ENCODE assay signal across 8 mouse cellular contexts in the genomic region with DNA sequence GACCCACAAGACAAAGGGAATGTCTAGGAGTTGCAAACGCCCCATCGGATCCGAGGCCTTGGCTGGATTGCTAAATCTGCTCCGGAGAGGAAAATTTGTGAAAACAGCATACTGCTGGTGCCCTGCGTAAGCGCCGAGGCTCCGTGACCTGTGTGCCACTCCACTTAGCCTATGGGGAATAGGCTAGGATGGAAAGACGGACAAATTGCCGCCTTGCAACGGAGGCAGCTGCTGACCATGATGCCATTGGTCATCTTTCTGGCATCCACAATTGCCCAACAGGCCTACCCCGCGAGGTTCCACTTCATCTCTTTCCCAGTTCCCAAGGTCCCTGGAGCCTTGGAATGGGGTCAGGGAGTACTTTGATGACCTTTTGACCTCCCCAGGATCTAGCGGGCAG. TPM values are rescaled to one million over a fixed set of nuclear protein-coding genes. Genes with fewer than 3 reads are reported as not detected.
A peak's percentile ranks its signal among the peaks of the same experiment; 100 is the strongest.
DNase-seq lines count a peak whose midpoint lies in the region; ATAC-seq and TF ChIP-seq lines count a peak whose summit lies in the region.

No protein-coding gene starts in this region.

- H3K9ac ChIP-seq in CH12.LX (ENCODE audit: insufficient read depth, low read depth): peak overlapping the region; percentile 41
- H3K9ac ChIP-seq in forebrain, embryonic 14.5 days (ENCODE audit: low read length): peak overlapping the region; percentile 77
- peak overlapping the region; percentile 6; the same call in 1 of the 2 replicates for H3K9ac ChIP-seq in liver, embryonic 16.5 days (ENCODE audit: low read depth, low read length)

- dilution Hi-C loops in CH12.LX (cut with MboI; ENCODE audit: extremely low pct_ligation_motif_present, extremely low pct_unique_long_range_greater_than_20kb, low sequenced_read_pairs): no loop called here

- no peak overlapping the region for H3K27ac ChIP-seq in gastrocnemius, adult 2 months
- no peak overlapping the region for H3K27ac ChIP-seq in CH12.LX (ENCODE audit: insufficient read depth, low read depth)
- no peak overlapping the region for H3K27ac ChIP-seq in forebrain, embryonic 14.5 days (ENCODE audit: low read depth, low read length)
- no peak overlapping the region for H3K27ac ChIP-seq in liver, embryonic 16.5 days (ENCODE audit: low read length)

- H3K4me2 ChIP-seq in CH12.LX (ENCODE audit: insufficient read depth, low read depth, poor library complexity, severe bottlenecking): peak overlapping the region; percentile 76
- H3K4me2 ChIP-seq in forebrain, embryonic 14.5 days (ENCODE audit: low read length): peak overlapping the region; percentile 90
- H3K4me2 ChIP-seq in liver, embryonic 16.5 days (ENCODE audit: low read depth, low read length): peak overlapping the region; percentile 74

- H3K27me3 ChIP-seq in CH12.LX (replicated peaks): peaks cover 11% of the 10 kb centered on the region
- H3K27me3 ChIP-seq in forebrain, embryonic 14.5 days (replicated peaks; ENCODE audit: control insufficient read depth, insufficient read depth, low read length): no peaks in the 10 kb centered on the region
- no peaks in the 10 kb centered on the region for H3K27me3 ChIP-seq in liver, embryonic 16.5 days (ENCODE audit: control insufficient read depth, insufficient read depth, low read depth, low read length)

- DNase-seq in gastrocnemius, adult 2 months: no peak
- no peak for DNase-seq in gastrocnemius, postnatal 14 days
- DNase-seq in CH12.LX (ENCODE audit: extremely low read depth): no peak
- no peak for DNase-seq in forebrain, embryonic 14.5 days (ENCODE audit: low spot score)
- no peak for DNase-seq in right cerebral cortex, postnatal 36 days (ENCODE audit: low spot score in 2 of 2)
- DNase-seq in frontal cortex, postnatal 14 days (ENCODE audit: low spot score in 2 of 2): no peak
- no peak for DNase-seq in natural killer cell, adult 2 months (ENCODE audit: low spot score in 2 of 2)

- no peak for TF ChIP-seq EP300 in CH12.LX (IDR thresholded peaks at IDR 0.05; ENCODE audit: low read length)

- no peak for TF ChIP-seq RAD21 in CH12.LX (IDR thresholded peaks at IDR 0.05; ENCODE audit: low read depth, low read length)

- intact Hi-C loops in gastrocnemius, adult 2 months (cut with DNase I): no loop called here
- intact Hi-C loops in gastrocnemius, postnatal 14 days (cut with DNase I; ENCODE audit: low total_unique reads): no loop called here

- in situ Hi-C loops in CH12.LX (cut with MboI; ENCODE audit: low pct_ligation_motif_present, low pct_unique_long_range_greater_than_20kb, low sequenced_read_pairs): loop anchor here (25.0 kb wide), 1 partner anchor 480 kb away; no protein-coding TSS in a partner anchor

- H3K4me3 ChIP-seq in gastrocnemius, adult 2 months: peak overlapping the region; percentile 72
- peak overlapping the region; percentile 69 to 92 (median 73) for H3K4me3 ChIP-seq in CH12.LX (replicated peaks in 1 of 3; ENCODE audit: low read depth in 2 of 3, low read length in 2 of 3, poor library complexity in 1 of 3)
- H3K4me3 ChIP-seq in forebrain, embryonic 14.5 days (ENCODE audit: low read depth, low read length): peak overlapping the region; percentile 59
- H3K4me3 ChIP-seq in liver, embryonic 16.5 days (ENCODE audit: low read depth, low read length): peak overlapping the region; percentile 59

- H3K36me3 ChIP-seq in CH12.LX (replicated peaks in 1 of 2; ENCODE audit: control insufficient read depth in 1 of 2, insufficient read depth in 1 of 2, low read length in 1 of 2): peaks cover 10 to 41% of the 10 kb centered on the region in 2 experiments
- peaks cover 15% of the 10 kb centered on the region for H3K36me3 ChIP-seq in forebrain, embryonic 14.5 days (ENCODE audit: control insufficient read depth, insufficient read depth, low read length)
- no peaks in the 10 kb centered on the region for H3K36me3 ChIP-seq in liver, embryonic 16.5 days (ENCODE audit: control insufficient read depth, insufficient read depth)

- WGBS in forebrain, embryonic 14.5 days: under 1% methylated on average over 14 of the region's 14 CpGs
- WGBS in liver, embryonic 16.5 days (ENCODE audit: insufficient replicate concordance): 2% methylated on average over 14 of the region's 14 CpGs

- ATAC-seq in forebrain, embryonic 14.5 days: no peak
- 0 out of 2 replicates have a peak, but pooled peaks have one; percentile 3 for ATAC-seq in liver, embryonic 16.5 days (ENCODE audit: low read depth)

- TF ChIP-seq POLR2A in CH12.LX (IDR thresholded peaks at IDR 0.05; ENCODE audit: low read depth, low read length): no peak

- no peaks in the 10 kb centered on the region for H3K9me3 ChIP-seq in CH12.LX (replicated peaks; ENCODE audit: low read length)
- no peaks in the 10 kb centered on the region for H3K9me3 ChIP-seq in forebrain, embryonic 14.5 days (replicated peaks; ENCODE audit: control insufficient read depth, low read length)
- no peaks in the 10 kb centered on the region for H3K9me3 ChIP-seq in liver, embryonic 16.5 days (replicated peaks; ENCODE audit: control insufficient read depth, low read length)

- TF ChIP-seq CTCF in gastrocnemius, adult 2 months (IDR thresholded peaks at IDR 0.05): no peak
- TF ChIP-seq CTCF in CH12.LX (conservative IDR thresholded peaks at IDR 0.05 in 1 of 2, IDR thresholded peaks at IDR 0.05 in 1 of 2; ENCODE audit: low read depth in 2 of 2, low read length in 2 of 2): no peak

- H3K79me2 ChIP-seq in CH12.LX (replicated peaks; ENCODE audit: control insufficient read depth, extremely low read depth, insufficient read depth, poor library complexity, severe bottlenecking): no peaks in the 10 kb centered on the region

- H3K4me1 ChIP-seq in CH12.LX (ENCODE audit: control insufficient read depth in 1 of 2, insufficient read depth in 2 of 2): peaks cover 15 to 54% of the 10 kb centered on the region in 2 experiments
- H3K4me1 ChIP-seq in forebrain, embryonic 14.5 days (ENCODE audit: control insufficient read depth, insufficient read depth, low read length): peaks cover 26% of the 10 kb centered on the region
- H3K4me1 ChIP-seq in liver, embryonic 16.5 days (ENCODE audit: control insufficient read depth, low read depth, low read length): peaks cover 14% of the 10 kb centered on the region

TF ChIP-seq in CH12.LX, 34 proteins besides CTCF, POLR2A, EP300 and RAD21:
- TF ChIP-seq CHD2 (IDR thresholded peaks at IDR 0.05; ENCODE audit: low read length) (no peak), SMC3 (IDR thresholded peaks at IDR 0.05; ENCODE audit: low read depth, low read length) (no peak), MYC (IDR thresholded peaks at IDR 0.05; ENCODE audit: low read depth, low read length) (peak; percentile 22; the same call in 1 of the 2 replicates)

RNA-seq across cellular contexts. Expression of gene Pimreg, which starts 0.8 kb away (rescaled TPM):
- total RNA-seq in gastrocnemius, adult 2 months (2021): not detected
- 1 to 10 TPM; 3.9 to 5.6 TPM for total RNA-seq in gastrocnemius, postnatal 14 days (2021)
- total RNA-seq in CH12.LX (2012; rRNA removed): 22.4 and 26.4 TPM in 2 replicates
- 49.5 and 52.7 TPM in 2 replicates for total RNA-seq in CH12.LX (2014; rRNA removed)
- 27.9 and 28.9 TPM in 2 replicates for polyA plus RNA-seq in CH12.LX (2012; ENCODE audit: insufficient read length, low read depth)
- 97.8 and 123 TPM in 2 replicates for polyA plus RNA-seq in forebrain, embryonic 14.5 days (2014; fragmentation: Nextera tagmentation; extraction: Ambion mirVana)
- polyA plus RNA-seq in liver, embryonic 16.5 days (2015; fragmentation: Nextera tagmentation; extraction: Ambion mirVana): 16.2 and 16.5 TPM in 2 replicates

RNA-seq across cellular contexts. Expression of gene Aipl1, which starts 5.3 kb away (rescaled TPM):
- not detected for total RNA-seq in gastrocnemius, adult 2 months (2021)
- under 1 TPM in 1 of 2 experiments, not detected in 1; 0.13 TPM for total RNA-seq in gastrocnemius, postnatal 14 days (2021)
- total RNA-seq in CH12.LX (2012; rRNA removed) (0.29 and 0.93 TPM in 2 replicates), CH12.LX (2014; rRNA removed) (0.81 and 0.90 TPM in 2 replicates)
- polyA plus RNA-seq in CH12.LX (2012; ENCODE audit: insufficient read length, low read depth): 0.71 and 1.0 TPM in 2 replicates
- 0.09 TPM in 2 replicates for polyA plus RNA-seq in forebrain, embryonic 14.5 days (2014; fragmentation: Nextera tagmentation; extraction: Ambion mirVana)
- polyA plus RNA-seq in liver, embryonic 16.5 days (2015; fragmentation: Nextera tagmentation; extraction: Ambion mirVana): 0.09 and 0.12 TPM in 2 replicates

Comparison
In these comparisons a context has a peak if more than half of its experiments do, and no peak if none do; other contexts are left out.
1. RNA of gene Pimreg, which starts 0.8 kb away (total RNA-seq): 22.4 to 52.7 TPM in CH12.LX and 3.9 to 5.6 TPM in gastrocnemius, postnatal 14 days; not detected in gastrocnemius, adult 2 months; every median in the first group is over 4 times any median in the second.
2. H3K9ac ChIP-seq: peak in every context shown above with its lines; median percentile 77 in forebrain, embryonic 14.5 days; 41 in CH12.LX; 6 in liver, embryonic 16.5 days.
3. Peak in every context shown above with its lines, with median percentiles within 50 percentile points of each other: H3K4me3 ChIP-seq and H3K4me2 ChIP-seq.